Mouse (Mus musculus) embryonic fibroblast, embryonic 13.5 days (primary cell): Measurements from ENCODE around the gene Helb. TPM values are rescaled to one million over a fixed set of nuclear protein-coding genes. Genes with fewer than 3 reads are reported as not detected.

Experiments
- H3K27ac ChIP-seq: 2 replicates; pipeline ENCODE4 v1.5.1; 2012; ENCODE audit warnings: low read length, control low read depth, inconsistent platforms; ENCODE audit not compliant: insufficient read depth
- H3K4me1 ChIP-seq: 2 replicates; pipeline ENCODE4 v1.6.1; 2011; ENCODE audit warnings: low read length; ENCODE audit not compliant: control insufficient read depth, insufficient read depth
- H3K4me3 ChIP-seq: 2 replicates; pipeline ENCODE4 v1.5.1; 2011; ENCODE audit warnings: mild to moderate bottlenecking, control low read depth, low read length; ENCODE audit not compliant: insufficient read depth
- CTCF ChIP-seq: IDR thresholded peaks from 2 replicates; pipeline ENCODE4 v1.5.1; 2011; ENCODE audit warnings: mild to moderate bottlenecking, control low read depth, low read length, moderate library complexity, borderline replicate concordance; ENCODE audit not compliant: insufficient read depth
- POLR2A ChIP-seq: IDR thresholded peaks from 2 replicates; pipeline ENCODE4 v1.6.1; 2011; ENCODE audit warnings: low read depth, mild to moderate bottlenecking, control low read depth, low read length, moderate library complexity
- polyA plus RNA-seq: library from polyadenylated mRNA; stranded (reverse); fragments of >200 nt; gene quantifications from 2 replicates; pipeline ENCODE4 v1.2.4, GENCODE M21; 2011; ENCODE audit warnings: low read depth; ENCODE audit not compliant: missing spikeins, insufficient read length

Helb gene
- polyA plus RNA-seq, 1 experiment, result 11.1 TPM

DNA sequence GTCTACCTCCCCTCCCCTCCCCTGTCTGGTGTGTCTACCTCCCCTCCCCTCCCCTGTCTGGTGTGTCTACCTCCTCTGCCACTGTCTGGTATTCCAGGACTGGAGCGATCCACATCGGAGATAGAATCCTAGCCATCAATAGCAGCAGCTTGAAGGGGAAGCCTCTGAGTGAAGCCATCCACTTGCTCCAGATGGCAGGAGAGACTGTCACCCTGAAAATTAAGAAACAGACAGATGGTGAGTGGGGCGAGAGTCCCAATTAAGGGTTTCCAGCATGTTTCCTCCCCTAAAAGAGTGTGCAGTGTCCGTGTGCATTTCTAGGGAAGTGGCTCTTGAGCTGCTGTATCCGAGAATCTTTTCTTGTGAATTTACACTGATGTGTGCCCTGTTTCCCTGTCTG is 74.6 kb downstream of the Helb start:
- no peak overlapping the region for H3K27ac ChIP-seq
- H3K4me3 ChIP-seq, result no peak overlapping the region
- no peaks in the 10 kb centered on the region for H3K4me1 ChIP-seq
- TF ChIP-seq POLR2A (no peak), CTCF (no peak)

DNA sequence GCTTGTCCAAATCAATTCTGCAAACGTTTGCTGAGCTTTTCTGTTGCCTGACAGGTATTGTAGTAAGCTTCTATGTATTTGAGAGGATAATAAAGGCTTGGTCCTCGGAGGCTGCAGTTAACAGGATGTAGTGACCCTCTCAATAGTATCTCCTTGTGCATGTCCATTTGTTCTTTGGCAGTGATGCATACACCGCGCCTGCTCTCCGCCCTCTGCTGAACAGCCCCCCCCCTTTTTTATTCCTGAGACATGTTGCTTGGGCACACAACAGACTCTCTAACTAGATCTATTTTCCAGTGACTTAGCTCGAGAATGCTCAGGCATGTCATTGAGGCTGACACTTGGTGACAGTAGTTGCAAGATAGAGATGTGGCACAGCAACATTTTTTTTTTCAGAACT is 77.0 kb downstream of the Helb start:
- H3K4me1 ChIP-seq, result no peaks in the 10 kb centered on the region
- no peak for TF ChIP-seq POLR2A
- no peak overlapping the region for H3K4me3 ChIP-seq
- H3K27ac ChIP-seq, result no peak overlapping the region

DNA sequence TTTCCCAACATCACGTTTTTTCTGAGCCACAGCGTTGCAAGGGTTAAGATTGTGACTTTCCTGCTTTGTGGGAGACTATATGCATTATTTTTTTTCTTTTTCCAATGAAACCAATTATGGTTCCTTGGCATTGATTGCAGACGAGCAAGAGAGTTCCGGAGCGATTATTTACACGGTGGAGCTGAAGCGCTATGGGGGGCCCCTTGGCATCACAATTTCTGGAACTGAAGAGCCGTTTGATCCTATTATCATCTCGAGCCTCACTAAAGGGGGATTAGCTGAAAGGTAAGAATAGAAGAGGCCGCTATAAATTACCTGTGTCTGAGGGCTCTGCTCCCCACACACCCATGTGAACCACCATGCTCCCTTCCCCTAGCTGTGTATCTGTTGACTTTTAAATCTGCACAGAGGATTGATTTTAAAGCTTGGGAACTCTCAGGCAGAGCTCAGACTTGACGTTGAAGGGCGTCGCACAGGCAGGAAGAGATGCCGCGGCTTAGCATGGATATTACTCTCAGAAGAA is 77.5 kb downstream of the Helb start:
- TF ChIP-seq POLR2A, result no peak
- no peak for TF ChIP-seq CTCF
- Histone ChIP-seq H3K4me3 (no peak overlapping the region), H3K27ac (no peak overlapping the region), H3K4me1 (no peaks in the 10 kb centered on the region)

DNA sequence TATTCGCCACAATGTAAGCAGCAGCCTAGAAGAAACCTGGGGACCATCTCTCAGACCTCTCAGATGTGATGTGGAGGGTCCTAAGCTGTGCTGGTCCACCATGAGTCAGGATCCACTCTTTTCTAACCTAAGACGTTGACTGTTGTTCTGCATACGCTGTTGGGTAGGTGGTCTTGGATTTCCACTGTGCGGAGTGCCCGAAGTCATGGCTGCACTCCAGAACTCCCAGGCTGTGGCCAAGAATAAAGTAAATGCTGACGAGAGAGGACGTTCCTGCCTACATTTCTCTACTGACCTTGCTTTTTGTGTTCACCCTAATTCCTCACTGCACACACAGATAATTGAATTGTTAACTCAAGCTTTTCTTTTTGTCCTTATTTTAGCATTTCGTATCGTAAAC is 78.9 kb downstream of the Helb start:
- Histone ChIP-seq H3K27ac (no peak overlapping the region), H3K4me1 (no peaks in the 10 kb centered on the region), H3K4me3 (no peak overlapping the region)
- TF ChIP-seq CTCF, result no peak
- TF ChIP-seq POLR2A, result no peak

Other genes with a start within 250 kb of the Helb start
- gene Tmbim4, start 88.6 kb upstream of the Helb start, polyA plus RNA-seq, result 89.3 and 97.1 TPM in 2 replicates
- 6.8 and 7.7 TPM in 2 replicates for gene Irak3, start 89.1 kb upstream of the Helb start, polyA plus RNA-seq
- 31.6 and 49.1 TPM in 2 replicates for gene Llph, start 114.1 kb upstream of the Helb start, polyA plus RNA-seq